Mouse (Mus musculus) CH12.LX (cell line): Measurements from ENCODE around the gene Dscaml1.

ENCODE experiments used
- CTCF ChIP-seq, 2 experiments: IDR thresholded peaks in 1 of 2; conservative IDR thresholded peaks in 1 of 2; 2 replicates each; pipeline ENCODE4 v1.5.1; 2011 to 2012; ENCODE audit warnings: low read depth in 2 of 2, low read length in 2 of 2, improper control_type of control experiment in 1 of 2, inconsistent platforms in 1 of 2, mild to moderate bottlenecking in 1 of 2, moderate library complexity in 1 of 2
- EP300 ChIP-seq: IDR thresholded peaks from 2 replicates; pipeline ENCODE4 v1.6.1; 2011; ENCODE audit warnings: low read length, improper control_type of control experiment
- MAZ ChIP-seq: IDR thresholded peaks from 2 replicates; pipeline ENCODE4 v1.6.1; 2012; ENCODE audit warnings: low read depth, mild to moderate bottlenecking, inconsistent platforms, low read length, improper control_type of control experiment, moderate library complexity
- POLR2A ChIP-seq: IDR thresholded peaks from 2 replicates; pipeline ENCODE4 v1.6.1; 2011; ENCODE audit warnings: low read depth, mild to moderate bottlenecking, improper control_type of control experiment, low read length
- RAD21 ChIP-seq: IDR thresholded peaks from 2 replicates; pipeline ENCODE4 v1.6.1; 2011; ENCODE audit warnings: low read depth, mild to moderate bottlenecking, low read length, improper control_type of control experiment, moderate library complexity
- SMC3 ChIP-seq: IDR thresholded peaks from 2 replicates; pipeline ENCODE4 v1.6.1; 2011; ENCODE audit warnings: low read depth, low read length, improper control_type of control experiment
- USF1 ChIP-seq: IDR thresholded peaks from 2 replicates; pipeline ENCODE4 v1.6.1; 2014; ENCODE audit warnings: low read depth, mild to moderate bottlenecking, inconsistent platforms, low read length, improper control_type of control experiment

GRCm38 (mm10) chr9:45580069-45580795 lies 153.8 kb downstream of the Dscaml1 start:
- no peak for TF ChIP-seq SMC3
- no peak for TF ChIP-seq CTCF (conservative IDR thresholded peaks at IDR 0.05 in 1 of 2, IDR thresholded peaks at IDR 0.05 in 1 of 2; ENCODE audit: low read depth in 2 of 2, low read length in 2 of 2)
- TF ChIP-seq USF1: no peak
- TF ChIP-seq EP300: no peak
- no peak for TF ChIP-seq RAD21
- TF ChIP-seq POLR2A: no peak
- TF ChIP-seq MAZ: no peak
